Mouse (Mus musculus): ENCODE data around the gene Baiap2.
A peak's percentile ranks its signal among the peaks of the same experiment; 100 is the strongest.

GRCm38 (mm10) chr11:119919897-119920296, 22.7 kb upstream of the Baiap2 start:
- TF ChIP-seq POLR2A (IDR thresholded peaks at IDR 0.05; ENCODE audit: borderline replicate concordance, control insufficient read depth, low read depth, low read length), result no peak
- peak; percentile 84 for TF ChIP-seq CTCF (IDR thresholded peaks at IDR 0.05; ENCODE audit: control insufficient read depth, insufficient read depth, low read length)

All from bone marrow, adult 2 months (tissue).